Mouse (Mus musculus) heart, embryonic 11.5 days (tissue): ENCODE measurements around the gene Nars2. TPM values are rescaled to one million over a fixed set of nuclear protein-coding genes. Genes with fewer than 3 reads are reported as not detected.

Experiments
- ATAC-seq: fragments of 200-750 bp; cut with Nextera tagmentation; replicated peaks from 2 replicates; pipeline ENCODE4 v1.8.0; 2017; ENCODE audit warnings: moderate library complexity; ENCODE audit not compliant: insufficient number of reproducible peaks, low FRiP score, low TSS enrichment
- H3K27ac ChIP-seq: fragments of 300-500 bp; sonication (generic); 2 replicates; pipeline ENCODE4 v1.5.1; 2014; ENCODE audit warnings: mild to moderate bottlenecking, low read depth, low read length
- H3K27me3 ChIP-seq: fragments of 300-500 bp; sonication (generic); 2 replicates; pipeline ENCODE4 v1.6.1; 2014; ENCODE audit warnings: mild to moderate bottlenecking, low read length, mixed read lengths; ENCODE audit not compliant: control insufficient read depth, insufficient read depth
- H3K36me3 ChIP-seq: fragments of 300-500 bp; sonication (generic); 2 replicates; pipeline ENCODE4 v1.6.1; 2014; ENCODE audit warnings: mild to moderate bottlenecking, low read length, moderate library complexity, mixed read lengths; ENCODE audit not compliant: control insufficient read depth, insufficient read depth
- H3K4me1 ChIP-seq: fragments of 300-500 bp; sonication (generic); 2 replicates; pipeline ENCODE4 v1.6.1; 2014; ENCODE audit warnings: low read length; ENCODE audit not compliant: control insufficient read depth, insufficient read depth
- H3K4me2 ChIP-seq: fragments of 300-500 bp; sonication (generic); 2 replicates; pipeline ENCODE4 v1.6.1; 2014; ENCODE audit warnings: mild to moderate bottlenecking, moderate library complexity
- H3K4me3 ChIP-seq: fragments of 300-500 bp; sonication (generic); 2 replicates; pipeline ENCODE4 v1.5.1; 2014; ENCODE audit warnings: low read depth, low read length
- H3K9ac ChIP-seq: fragments of 300-500 bp; sonication (generic); 2 replicates; pipeline ENCODE4 v1.6.1; 2014; ENCODE audit warnings: mild to moderate bottlenecking, low read depth, low read length, moderate library complexity
- H3K9me3 ChIP-seq: fragments of 300-500 bp; sonication (generic); replicated peaks from 2 replicates; pipeline ENCODE4 v1.6.1; 2016; ENCODE audit warnings: low read length; ENCODE audit not compliant: control insufficient read depth
- WGBS: fragments of 180-500 bp; shearing (Covaris S2); extraction: QIAGEN DNeasy Blood & Tissue Kit; methylation state at CpG from one replicate; pipeline ENCODE4 v1.1.7; 2014; ENCODE audit not compliant: insufficient replicate concordance; 5-methylcytosine and 5-hydroxymethylcytosine counted together
- polyA plus RNA-seq: library from polyadenylated mRNA; unstranded; fragments of >200 nt; fragmentation: Nextera tagmentation; extraction: Ambion mirVana; gene quantifications from 2 replicates; pipeline ENCODE4 v1.2.1, GENCODE M21; 2014

Gene Nars2
- polyA plus RNA-seq, 1 experiment from 2014 or later: 16.0 TPM

GRCm38 (mm10) chr7:97081959-97082218 is 130.6 kb downstream of the Nars2 start:
- H3K4me2 ChIP-seq: peak overlapping the region; percentile 83
- under 1% methylated on average over 23 of the region's 38 CpGs for WGBS
- no peaks in the 10 kb centered on the region for H3K27me3 ChIP-seq
- no peaks in the 10 kb centered on the region for H3K9me3 ChIP-seq
- H3K27ac ChIP-seq: peak overlapping the region; percentile 96
- peaks cover 14% of the 10 kb centered on the region for H3K4me1 ChIP-seq
- H3K36me3 ChIP-seq: no peaks in the 10 kb centered on the region
- peak; percentile 14 for ATAC-seq
- H3K9ac ChIP-seq: peak overlapping the region; percentile 90
- peak overlapping the region; percentile 66 for H3K4me3 ChIP-seq

- ATAC-seq: peak; percentile 69
- H3K4me3 ChIP-seq: peak overlapping the region; percentile 66
- peak overlapping the region; percentile 90 for H3K9ac ChIP-seq
- peak overlapping the region; percentile 83 for H3K4me2 ChIP-seq
- no peaks in the 10 kb centered on the region for H3K36me3 ChIP-seq
- H3K9me3 ChIP-seq: no peaks in the 10 kb centered on the region
- no peaks in the 10 kb centered on the region for H3K27me3 ChIP-seq
- H3K4me1 ChIP-seq: peaks cover 14% of the 10 kb centered on the region
- 1% methylated on average over 37 of the region's 40 CpGs for WGBS
- H3K27ac ChIP-seq: peak overlapping the region; percentile 96
Observed at GRCm38 (mm10) chr7:97082219-97083101, 131.2 kb downstream of the Nars2 start.

GRCm38 (mm10) chr7:97083579-97083978 is 132.3 kb downstream of the Nars2 start:
- WGBS: 71% methylated on average over 9 of the region's 9 CpGs
- peak overlapping the region; percentile 96 for H3K27ac ChIP-seq
- ATAC-seq: no peak

GRCm38 (mm10) chr7:97084181-97084580 is 132.9 kb downstream of the Nars2 start:
- WGBS: 89% methylated on average over 1 of the region's 1 CpGs
- no peak for ATAC-seq
- H3K4me1 ChIP-seq: peaks cover 14% of the 10 kb centered on the region
- no peak overlapping the region for H3K27ac ChIP-seq
- H3K4me2 ChIP-seq: no peak overlapping the region; the same call in 1 of the 2 replicates
- H3K4me3 ChIP-seq: no peak overlapping the region
- H3K9me3 ChIP-seq: no peaks in the 10 kb centered on the region
- H3K9ac ChIP-seq: no peak overlapping the region
- H3K27me3 ChIP-seq: no peaks in the 10 kb centered on the region
- H3K36me3 ChIP-seq: no peaks in the 10 kb centered on the region

More at GRCm38 (mm10) chr7:97083579-97083978, 132.3 kb downstream of the Nars2 start:
- Histone ChIP-seq H3K9ac (no peak overlapping the region), H3K9me3 (no peaks in the 10 kb centered on the region), H3K4me2 (peak overlapping the region; percentile 83), H3K4me1 (peaks cover 14% of the 10 kb centered on the region), H3K36me3 (no peaks in the 10 kb centered on the region), H3K4me3 (0 out of 2 replicates have a peak overlapping the region, but pooled peaks have one; percentile 66), H3K27me3 (no peaks in the 10 kb centered on the region)

GRCm38 (mm10) chr7:97085291-97085690 is 134.0 kb downstream of the Nars2 start:
- Histone ChIP-seq H3K36me3 (no peaks in the 10 kb centered on the region), H3K4me1 (peaks cover 14% of the 10 kb centered on the region), H3K4me3 (no peak overlapping the region), H3K27me3 (no peaks in the 10 kb centered on the region), H3K4me2 (no peak overlapping the region), H3K9me3 (no peaks in the 10 kb centered on the region), H3K27ac (no peak overlapping the region), H3K9ac (no peak overlapping the region)
- no peak for ATAC-seq
- 21% methylated on average over 4 of the region's 4 CpGs for WGBS

GRCm38 (mm10) chr7:97094241-97094640 is 142.9 kb downstream of the Nars2 start:
- Histone ChIP-seq H3K4me2 (no peak overlapping the region), H3K9me3 (no peaks in the 10 kb centered on the region), H3K4me1 (no peaks in the 10 kb centered on the region; the same call in 1 of the 2 replicates), H3K27me3 (no peaks in the 10 kb centered on the region), H3K27ac (no peak overlapping the region), H3K36me3 (no peaks in the 10 kb centered on the region), H3K9ac (no peak overlapping the region), H3K4me3 (no peak overlapping the region)
- WGBS: 65% methylated on average over 3 of the region's 3 CpGs
- ATAC-seq: no peak

- H3K27me3 ChIP-seq: no peaks in the 10 kb centered on the region
- WGBS: 81% methylated on average over 3 of the region's 3 CpGs
Observed at GRCm38 (mm10) chr7:97108119-97108518, 156.8 kb downstream of the Nars2 start.

More at GRCm38 (mm10) chr7:97108119-97108518, 156.8 kb downstream of the Nars2 start:
- Histone ChIP-seq H3K4me1 (no peaks in the 10 kb centered on the region), H3K9ac (no peak overlapping the region), H3K27ac (no peak overlapping the region), H3K4me2 (no peak overlapping the region), H3K36me3 (no peaks in the 10 kb centered on the region), H3K9me3 (no peaks in the 10 kb centered on the region), H3K4me3 (no peak overlapping the region)
- no peak for ATAC-seq
